Mouse (Mus musculus): ENCODE data around the gene Abat. TPM values are rescaled to one million over a fixed set of nuclear protein-coding genes. Genes with fewer than 3 reads are reported as not detected.

The Abat gene
- 1 to 10 TPM in 3 of 4 experiments, under 1 TPM in 1; 0.94 to 1.8 (median 1.5) TPM for total RNA-seq (2022)

DNA sequence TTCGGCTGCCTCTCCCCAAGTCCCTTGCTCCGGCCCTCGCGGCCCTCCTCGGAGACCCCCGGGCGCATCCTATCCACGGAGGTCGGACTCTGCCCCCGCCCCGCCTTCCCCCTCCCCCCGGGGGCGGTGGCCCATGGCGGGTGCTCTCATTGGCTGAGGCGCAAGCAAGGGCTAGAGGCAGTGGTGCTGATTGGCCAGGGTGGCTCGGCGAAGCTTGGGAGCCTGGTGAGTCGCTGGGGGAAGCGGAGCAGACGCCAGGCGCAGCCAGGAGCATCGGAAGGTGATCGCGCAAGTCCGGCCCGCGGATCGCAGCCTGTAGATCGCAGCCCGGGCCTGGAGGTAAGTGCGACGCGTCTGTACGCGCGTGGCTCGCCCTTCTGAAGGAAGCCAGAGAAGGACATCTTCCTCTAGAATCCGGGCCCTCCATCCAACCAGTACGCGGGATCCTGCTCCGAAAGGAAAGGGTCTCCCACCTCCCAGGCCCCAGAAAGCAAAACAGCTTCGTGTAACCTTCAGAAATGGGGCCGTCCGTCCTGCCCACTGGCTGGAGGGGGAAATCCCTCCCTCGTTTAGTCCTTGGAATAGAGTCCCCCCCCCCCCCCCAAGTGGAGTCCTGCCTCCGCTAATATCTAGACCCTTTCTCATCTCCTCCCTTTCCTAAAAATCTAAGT is at the start of gene Abat:
Abat (plus strand) TSS at position 194 of the 671 bp plus-strand sequence.
- peak; percentile 86 to 87 for DNase-seq (ENCODE audit: low spot score in 2 of 2)

DNA sequence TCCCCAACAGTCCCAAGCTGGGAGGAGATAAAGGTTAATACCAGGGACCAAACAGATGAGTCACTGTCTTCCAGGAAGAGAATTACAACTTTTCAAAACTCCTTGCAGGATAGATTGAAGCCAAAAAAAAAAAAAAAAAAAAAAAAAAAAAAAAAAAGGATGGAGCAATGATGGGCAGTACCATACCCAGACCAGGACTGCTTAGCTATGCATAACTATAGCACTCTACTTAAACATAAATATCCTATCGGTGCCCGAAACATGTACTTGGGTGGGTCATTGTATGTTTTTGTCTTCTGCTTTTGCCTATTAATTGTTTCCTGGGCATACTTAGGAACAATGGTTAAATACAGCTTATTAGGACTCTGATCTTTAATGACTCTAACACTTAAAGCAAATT is 43.1 kb upstream of the Abat start:
- DNase-seq (ENCODE audit: low spot score in 2 of 2): no peak

DNA sequence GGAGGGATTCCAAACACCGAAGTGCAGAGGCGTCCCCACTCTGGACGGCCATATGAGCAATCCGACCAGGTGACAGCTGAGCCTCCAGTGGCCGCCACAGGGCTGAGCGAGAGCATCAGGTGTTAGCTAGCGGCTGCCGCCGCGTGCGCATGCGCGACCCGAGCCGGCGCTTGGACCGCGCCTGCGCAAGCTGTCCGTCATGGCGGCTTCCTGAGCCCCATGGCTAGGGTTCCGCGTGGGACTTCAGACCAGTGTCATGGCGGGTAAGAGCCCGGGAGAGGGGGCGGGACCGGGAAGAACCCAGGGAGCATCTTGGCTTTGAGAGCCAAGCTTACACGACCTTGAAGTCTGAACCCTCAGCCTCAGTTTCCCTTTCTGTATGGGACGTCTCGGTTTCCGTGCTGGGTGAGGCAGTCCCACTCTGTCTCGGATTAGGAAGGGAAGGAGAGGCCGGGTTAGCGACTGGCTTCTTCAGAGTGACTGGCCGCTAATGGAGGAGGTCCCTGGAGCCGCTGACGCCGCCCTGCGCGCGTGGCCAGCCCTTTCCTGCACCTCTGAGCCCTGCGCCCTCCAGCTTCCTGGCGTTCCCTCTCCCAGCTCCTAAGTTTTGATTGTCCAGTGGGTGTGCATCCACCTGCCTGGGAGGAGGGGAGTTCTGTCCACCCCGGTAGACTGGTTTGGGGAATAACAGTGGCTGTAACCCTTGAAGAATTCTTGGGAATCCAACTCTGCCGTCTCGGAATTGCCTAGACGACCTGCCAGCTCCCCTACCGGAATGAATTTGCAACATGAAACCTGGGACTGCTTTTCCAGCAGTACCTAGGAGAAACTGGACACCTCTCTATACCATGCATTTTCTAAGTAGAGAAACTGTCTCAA is 42.4 kb upstream of the Abat start, which contains the start of gene Mettl22:
Mettl22 (plus strand) TSS at position 186 of the 879 bp plus-strand sequence.
- DNase-seq (ENCODE audit: low spot score in 2 of 2): peak; percentile 83 to 91

DNA sequence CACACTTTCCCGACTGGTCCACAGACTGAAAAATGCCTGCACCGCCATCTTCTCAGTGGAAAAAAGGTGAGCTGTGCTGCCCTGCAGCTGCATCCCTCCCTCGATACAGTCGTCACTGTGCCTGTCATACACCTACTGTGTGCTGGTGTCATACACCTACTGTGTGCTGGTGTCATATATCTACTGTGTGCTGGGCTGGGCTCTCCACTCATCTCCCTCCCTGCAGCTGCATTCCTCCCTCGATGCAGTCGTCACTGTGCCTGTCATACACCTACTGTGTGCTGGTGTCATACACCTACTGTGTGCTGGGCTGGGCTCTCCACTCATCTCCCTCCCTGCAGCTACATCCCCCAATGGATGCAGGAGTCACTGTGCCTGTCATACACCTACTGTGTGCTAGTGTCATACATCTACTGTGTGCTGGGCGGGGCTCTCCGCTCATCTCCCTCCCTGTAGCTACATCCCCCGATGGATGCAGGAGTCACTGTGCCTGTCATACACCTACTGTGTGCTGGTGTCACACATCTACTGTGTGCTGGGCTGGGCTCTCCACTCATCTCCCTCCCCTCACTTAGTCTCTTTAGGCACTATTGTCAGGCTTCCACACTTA is 25.7 kb upstream of the Abat start:
- DNase-seq (ENCODE audit: low spot score in 2 of 2): no peak

DNA sequence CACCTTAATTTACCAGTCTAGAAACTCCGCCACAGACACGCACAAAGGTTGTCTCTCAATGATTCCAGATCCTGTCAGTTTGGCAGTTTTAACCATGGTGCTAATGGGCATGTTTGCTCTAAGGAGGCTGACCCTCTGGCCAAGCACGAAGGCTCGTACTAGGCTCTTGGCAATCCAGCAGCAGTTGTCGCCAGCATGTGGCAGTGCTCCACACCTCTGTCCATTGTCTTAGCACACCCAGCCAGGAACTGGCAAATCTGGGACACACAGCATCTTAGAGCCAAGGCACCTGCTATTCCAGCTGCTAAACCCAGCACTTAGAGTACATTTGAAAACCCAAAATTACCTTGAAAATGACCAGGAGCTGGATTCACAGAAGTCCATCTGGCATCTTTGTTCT is 23.9 kb upstream of the Abat start:
- DNase-seq (ENCODE audit: low spot score in 2 of 2): no peak

DNA sequence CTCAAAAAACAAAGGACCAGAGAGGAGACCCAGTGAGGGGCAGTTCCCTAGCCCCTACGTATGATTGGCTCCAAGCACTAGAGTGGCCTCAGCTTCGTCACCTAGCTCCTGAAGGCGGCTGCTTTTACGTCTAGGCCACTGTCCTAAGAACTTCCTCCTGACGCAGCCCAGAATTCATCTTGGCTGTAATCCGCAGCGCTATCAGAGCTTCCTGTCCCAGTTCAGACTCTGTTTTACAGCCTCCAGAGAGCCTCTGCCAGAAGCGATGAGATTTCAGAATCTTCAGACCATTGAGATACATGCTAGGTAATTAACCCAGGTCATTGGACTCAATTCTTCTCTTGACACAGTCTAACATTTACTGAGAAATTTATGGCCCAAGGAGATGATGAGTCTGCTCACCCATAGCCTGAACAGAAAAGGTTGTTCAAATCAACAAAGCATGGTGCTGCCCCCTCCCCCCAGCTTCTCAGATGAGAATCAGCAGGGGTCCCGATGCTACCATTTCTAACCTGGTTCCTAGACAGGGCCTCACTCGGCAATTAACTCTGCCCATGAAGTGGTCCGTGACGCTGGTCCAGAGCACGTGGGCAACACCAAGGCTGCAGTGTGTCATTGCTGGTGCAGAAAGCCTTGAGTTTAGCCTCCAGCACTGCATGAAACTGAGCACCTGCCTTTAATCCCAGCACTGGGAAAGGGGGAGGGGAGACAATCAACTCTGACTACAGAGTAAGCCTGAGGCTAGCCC is 21.3 kb upstream of the Abat start:
- no peak for DNase-seq (ENCODE audit: low spot score in 2 of 2)

DNA sequence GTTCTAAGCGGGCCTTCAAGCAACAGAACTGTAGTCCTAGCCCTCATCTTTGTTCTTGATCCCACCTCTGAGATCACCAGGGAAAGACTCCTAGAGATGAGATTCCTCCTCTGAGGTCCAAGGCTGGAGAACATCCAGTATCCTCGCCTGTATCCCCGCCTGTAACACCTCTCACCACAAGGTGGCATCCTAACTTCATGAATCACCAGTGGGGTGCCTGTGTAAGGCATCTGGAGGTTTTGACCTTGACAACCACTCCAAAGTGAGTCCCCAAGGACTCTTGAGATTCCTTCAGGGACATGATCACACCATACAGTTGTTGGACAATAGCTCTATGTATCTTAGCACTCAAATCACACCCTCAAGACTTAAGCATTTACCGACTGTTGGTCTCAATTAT is 19.0 kb upstream of the Abat start:
- peak in 1 of 2 experiments; percentile 15 for DNase-seq (ENCODE audit: low spot score in 2 of 2)

DNA sequence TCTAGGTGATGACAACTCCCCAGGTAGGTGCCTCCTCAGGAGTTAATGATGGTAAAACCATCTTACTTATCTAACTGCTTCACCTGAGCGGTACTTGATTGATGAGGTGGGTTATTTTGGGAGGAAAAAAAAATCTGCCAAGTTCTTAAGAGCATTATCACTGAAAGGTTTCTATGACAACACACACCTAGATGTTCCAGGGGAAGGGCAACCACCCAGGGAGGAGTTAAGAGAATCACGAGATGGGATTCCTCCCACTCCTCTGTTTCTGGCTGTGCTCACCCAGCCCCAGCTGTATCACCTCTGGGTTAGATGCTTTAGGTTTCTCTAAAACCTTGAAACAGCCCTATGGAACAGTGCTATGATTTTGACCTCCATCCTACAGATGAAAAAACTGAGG is 16.3 kb upstream of the Abat start:
- no peak for DNase-seq (ENCODE audit: low spot score in 2 of 2)

DNA sequence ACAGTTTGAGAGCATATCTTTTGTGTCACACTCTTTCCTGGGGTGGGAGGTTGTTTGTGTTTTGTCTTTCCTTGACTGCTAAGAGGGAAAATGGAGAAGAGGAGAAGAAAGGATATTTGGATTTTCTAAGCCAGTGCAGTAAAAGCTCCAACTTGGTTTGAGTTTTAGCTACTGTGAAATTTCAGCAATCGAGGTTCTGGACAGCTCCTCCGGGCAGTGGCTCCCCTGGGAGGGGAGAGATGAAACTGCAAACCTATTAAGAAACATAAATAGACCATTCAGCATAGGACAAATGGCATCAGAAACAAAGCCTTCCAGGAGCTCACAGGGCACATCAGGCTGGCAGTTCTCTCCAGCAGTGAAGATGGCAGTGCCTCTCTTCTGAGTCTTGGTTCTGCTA is 9.0 kb upstream of the Abat start:
- DNase-seq (ENCODE audit: low spot score in 2 of 2): no peak

DNA sequence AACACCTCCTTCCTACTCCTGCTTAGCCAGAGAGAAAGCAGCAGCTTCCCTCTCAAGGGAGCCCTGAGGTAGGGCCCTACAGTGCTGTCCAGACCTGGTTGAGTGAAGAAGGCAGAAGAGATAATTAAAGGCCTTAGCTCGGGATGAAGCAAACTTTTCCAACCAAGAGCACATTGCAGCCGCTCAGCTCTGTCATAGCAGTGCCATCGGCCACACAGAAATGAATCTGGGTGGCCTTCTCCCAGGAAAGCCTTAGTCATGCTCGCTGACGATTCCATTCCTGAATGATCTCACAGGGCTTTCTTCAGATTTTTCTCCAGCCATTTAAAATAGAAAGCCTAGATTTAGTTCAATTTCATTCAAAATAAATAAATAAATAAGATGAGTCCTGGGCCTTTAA is 3.3 kb upstream of the Abat start:
- no peak for DNase-seq (ENCODE audit: low spot score in 2 of 2)

DNA sequence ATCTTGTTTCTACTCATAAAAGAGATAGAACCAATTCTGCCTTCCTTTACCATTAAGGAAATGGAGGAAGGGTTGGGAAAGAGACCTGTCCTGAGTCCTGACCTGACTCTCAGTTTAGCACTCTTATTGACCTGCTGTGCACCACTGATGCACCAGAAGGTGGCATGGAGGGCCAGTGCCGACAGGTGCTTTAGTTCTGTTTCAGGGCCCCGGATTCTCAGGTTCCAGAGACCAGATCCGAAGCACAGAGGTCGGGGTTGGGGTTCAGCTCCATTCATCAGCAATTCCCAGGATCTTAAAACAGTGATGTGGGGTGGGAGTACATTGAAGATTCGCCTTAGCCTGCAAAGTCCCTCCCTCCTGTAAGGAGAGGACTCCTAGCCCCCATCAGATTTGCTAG is 399 bp upstream of the Abat start:
- DNase-seq (ENCODE audit: low spot score in 2 of 2): no peak

DNA sequence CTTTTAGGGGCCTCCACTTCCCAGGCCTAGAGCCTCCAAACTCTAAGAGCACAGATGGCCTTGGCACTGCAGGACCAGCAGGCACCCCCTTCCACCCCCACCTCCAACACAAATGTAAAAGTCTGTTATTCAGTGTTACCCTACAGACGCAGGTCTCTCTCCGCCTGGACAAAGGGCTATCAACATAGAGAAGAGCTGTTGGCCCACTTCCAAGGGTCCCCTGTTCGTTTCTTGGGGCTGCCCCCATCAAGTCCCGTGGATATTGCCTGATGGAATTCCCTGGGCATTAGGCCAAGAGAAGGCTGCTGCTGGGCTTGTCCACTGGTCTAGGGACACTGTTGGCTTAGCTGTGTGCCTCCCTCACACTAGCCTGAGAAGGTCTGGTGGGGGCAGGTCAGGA is 951 bp downstream of the Abat start:
- no peak for DNase-seq (ENCODE audit: low spot score in 2 of 2)

DNA sequence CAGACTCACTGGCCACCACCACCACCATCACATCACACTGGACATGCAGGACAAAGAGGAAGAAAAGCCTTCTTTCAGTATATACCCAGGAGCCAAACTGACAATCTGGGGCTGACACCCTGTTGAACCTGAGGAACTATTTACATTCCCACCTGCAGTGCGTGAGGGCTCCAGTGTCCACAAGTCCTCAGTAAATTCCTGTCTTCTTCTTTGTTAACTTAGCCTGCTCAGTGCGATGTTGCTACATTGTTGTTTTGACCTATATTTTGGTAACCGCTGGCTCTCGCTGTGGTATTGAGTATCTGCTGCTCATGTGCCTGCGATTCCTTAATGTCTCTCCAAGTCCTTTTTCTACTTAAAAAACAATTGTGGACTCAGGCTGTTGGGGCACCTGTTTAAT is 7.3 kb downstream of the Abat start:
- DNase-seq (ENCODE audit: low spot score in 2 of 2): no peak

DNA sequence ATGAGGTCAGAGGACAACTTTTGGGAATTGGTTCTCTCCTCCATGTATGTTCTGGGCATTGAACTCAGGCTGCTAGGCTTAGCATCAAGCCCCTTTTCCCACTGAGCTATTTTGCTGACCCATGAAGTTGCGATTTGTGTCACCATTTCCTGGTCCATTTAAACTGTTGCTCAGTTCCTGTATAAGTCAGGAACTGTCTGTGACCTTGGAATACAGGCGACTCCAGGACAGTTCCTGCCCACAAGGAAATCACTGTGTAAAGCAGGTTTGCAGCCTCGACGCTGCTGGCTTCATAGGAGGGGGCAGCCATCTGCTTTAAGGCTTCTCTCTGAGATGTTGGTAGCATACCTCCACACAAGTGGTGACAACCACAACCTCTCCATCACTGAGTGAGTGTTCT is 8.1 kb downstream of the Abat start:
- DNase-seq (ENCODE audit: low spot score in 2 of 2): no peak

DNA sequence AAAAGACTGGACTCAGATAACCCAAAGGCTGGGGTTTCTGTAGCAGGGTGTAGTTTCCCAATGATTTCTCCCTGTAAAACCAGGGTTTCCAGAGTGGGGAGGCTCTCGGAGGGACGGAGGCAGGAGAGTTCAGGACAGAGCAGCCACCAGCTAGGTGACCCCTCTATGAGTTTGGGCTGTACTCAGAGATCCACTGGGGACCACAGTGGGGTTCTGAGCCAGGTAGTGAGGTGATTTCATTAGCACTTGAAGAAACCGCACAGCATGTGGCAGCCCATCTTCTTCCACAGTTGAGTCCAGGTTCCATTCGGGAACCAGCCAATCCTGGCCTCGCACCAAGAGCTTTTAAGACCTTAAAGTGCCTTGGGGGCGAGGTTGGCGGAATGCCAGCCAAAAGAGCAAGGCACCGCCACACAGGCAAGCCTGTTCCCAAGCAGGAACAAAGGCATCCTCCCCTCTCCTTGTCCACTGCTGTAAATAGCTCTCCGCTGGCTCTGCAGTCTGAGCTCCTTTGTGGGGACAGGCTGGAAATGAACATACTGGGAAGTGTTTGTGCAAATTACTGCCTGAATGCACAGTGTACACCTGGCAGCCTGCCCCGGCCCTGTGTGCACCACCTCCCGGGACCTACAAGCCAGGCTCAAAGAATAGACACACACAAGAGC is 10.4 kb downstream of the Abat start:
- no peak for DNase-seq (ENCODE audit: low spot score in 2 of 2)

DNA sequence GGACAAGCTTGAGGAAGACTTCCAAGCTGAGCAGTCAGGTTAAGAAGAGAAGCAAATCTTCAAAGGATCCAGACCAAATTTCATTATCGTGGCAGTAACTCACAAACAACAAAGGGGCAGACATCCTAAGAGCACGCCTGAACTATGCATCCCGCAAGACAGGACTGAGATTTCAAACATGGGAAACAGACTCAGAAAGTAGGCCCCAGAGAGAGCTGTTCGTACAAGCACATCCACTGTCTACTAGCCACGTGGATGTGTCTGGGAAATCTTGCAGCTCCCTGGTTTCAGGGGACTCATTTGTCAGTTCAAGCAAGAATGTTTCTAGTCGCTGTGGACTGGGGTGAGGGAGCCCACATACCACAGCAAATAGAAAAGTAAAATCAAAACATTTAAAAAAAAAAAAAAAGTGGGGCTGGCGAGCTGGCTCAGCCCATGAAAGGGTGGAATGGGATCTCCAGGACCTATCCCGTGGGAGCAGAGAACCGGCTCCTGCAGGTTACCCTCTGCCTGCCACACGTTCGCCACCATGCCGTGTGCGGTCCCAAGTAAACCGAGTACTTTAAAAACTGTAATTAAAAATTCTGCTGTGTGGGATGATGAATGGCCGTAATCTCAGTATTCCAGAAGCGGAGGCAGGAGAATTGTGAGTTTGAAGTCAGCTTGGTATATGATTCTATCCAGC is 11.1 kb downstream of the Abat start:
- no peak for DNase-seq (ENCODE audit: low spot score in 2 of 2)

DNA sequence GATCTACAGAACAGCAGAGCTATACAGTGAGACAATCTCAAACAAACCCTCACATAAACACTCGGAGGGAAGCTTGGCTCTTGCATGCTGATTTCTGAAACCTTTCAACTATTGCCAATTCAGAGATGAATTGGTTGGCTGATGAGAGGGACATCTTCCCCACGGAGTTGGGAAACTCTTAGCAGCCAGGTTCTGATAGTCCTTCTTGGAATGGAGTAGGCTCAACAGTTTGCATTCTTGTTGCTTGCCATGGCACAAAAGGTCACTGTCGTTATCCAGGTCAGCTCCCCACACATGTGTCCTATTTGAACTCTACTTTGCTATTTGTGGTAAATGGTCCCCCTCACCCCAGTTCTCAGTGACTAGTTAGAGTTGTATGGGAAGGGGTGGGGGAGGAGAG is 12.1 kb downstream of the Abat start:
- no peak for DNase-seq (ENCODE audit: low spot score in 2 of 2)

DNA sequence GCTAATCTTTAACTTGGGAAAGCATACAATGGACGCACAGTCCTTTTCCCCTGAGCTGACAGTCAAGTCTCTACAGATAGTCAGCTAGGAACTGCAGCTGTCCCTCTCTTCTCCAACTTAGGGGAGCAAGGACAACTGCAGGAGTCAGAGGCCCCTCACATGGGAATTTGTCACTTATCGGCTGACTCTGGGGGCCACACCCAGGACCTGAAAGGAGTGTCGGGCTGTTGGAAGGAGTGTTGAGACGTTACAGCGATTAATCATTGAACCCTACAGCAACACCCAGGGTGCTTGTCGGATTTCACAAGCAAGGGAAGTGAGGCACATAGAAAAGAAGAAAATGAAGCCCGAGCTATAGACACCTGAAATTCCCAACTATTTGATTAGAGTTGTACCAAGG is 12.6 kb downstream of the Abat start:
- DNase-seq (ENCODE audit: low spot score in 2 of 2): no peak

DNA sequence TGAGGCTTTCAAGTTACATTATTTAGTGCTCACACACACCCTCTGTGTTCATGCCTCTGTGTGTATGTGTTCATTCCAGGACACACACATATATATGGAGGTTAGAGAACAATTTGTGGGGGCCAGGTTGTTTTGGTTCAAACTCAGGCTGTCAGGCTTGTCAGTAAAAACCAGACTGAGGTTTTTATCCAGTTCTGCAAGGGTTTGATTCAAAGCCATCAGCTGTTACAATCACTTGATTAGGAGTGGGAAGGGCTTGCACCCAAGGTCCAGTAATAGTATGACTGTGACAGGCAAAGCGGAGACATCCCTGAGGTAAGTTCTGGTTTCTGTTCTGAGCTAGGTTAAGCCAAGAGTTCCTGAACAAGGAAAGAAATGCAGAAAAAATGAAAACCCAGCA is 16.2 kb downstream of the Abat start:
- no peak for DNase-seq (ENCODE audit: low spot score in 2 of 2)

DNA sequence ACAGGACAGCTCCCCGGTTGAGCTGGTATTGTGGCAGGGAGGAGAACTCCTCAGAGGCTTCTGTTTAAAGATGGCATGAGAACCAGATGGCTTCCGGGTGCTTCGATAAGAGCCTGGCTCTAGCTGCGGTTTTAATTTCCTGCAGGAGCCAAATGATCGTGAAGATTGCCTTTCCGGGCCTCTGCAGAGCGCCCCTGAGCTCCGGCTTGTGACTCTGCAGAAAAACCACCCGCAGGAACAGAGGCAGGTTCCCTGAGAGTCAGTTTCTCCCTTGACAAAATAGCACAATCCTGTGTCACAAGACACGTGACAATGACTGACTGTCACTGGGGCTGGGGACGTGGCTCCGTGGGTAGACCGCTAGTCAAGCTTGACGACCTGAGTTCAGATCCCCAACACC is 16.8 kb downstream of the Abat start:
- DNase-seq (ENCODE audit: low spot score in 2 of 2): no peak

DNA sequence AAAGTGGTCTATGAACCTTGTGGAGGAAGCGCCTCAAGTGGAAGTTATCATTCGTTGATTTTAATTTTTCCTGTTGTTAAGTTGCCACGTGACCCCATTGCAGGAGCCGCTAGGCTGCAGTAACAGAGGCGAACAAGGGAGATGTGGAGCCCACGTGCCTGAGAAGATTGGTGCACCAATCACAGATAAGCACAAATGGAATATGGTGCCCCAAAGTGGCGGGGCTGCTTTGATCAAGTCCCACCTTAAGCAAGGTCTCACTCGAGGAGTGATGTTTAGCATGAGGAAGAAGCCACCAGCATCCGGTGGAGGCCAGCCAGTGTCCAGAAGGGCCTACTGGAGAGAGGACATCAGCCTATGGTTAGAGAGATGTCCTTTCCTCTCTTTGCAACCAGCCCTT is 19.2 kb downstream of the Abat start:
- DNase-seq (ENCODE audit: low spot score in 2 of 2): no peak

All from gastrocnemius, adult 8-10 months (tissue).